Mouse (Mus musculus): Measurements from ENCODE around the gene Tia1. TPM values are rescaled to one million over a fixed set of nuclear protein-coding genes. Genes with fewer than 3 reads are reported as not detected.

The Tia1 gene
- polyA plus RNA-seq, 1 experiment, result 204 TPM

DNA sequence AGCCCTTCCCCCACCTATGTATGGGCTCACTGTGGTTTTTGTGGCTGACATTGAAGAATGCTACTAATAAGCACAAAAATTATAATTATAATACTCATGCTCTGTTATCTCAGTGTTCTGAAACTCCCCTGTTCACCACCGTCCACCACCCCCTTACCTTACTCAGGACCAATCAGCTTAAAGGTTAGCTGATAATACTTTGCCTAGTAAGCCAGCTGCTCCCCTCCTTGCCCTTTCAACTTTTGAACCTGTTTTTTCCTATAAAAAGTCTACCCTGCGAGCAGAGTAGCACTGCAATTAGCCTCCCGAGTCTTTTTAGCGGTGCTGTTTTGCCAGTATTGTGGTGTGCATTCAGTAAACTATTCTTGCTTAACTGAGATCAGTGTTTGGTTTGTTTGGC, 19.3 kb upstream of the Tia1 start:
- DNase-seq (ENCODE audit: extremely low spot score in 1 of 2, low spot score in 1 of 2), result no peak

DNA sequence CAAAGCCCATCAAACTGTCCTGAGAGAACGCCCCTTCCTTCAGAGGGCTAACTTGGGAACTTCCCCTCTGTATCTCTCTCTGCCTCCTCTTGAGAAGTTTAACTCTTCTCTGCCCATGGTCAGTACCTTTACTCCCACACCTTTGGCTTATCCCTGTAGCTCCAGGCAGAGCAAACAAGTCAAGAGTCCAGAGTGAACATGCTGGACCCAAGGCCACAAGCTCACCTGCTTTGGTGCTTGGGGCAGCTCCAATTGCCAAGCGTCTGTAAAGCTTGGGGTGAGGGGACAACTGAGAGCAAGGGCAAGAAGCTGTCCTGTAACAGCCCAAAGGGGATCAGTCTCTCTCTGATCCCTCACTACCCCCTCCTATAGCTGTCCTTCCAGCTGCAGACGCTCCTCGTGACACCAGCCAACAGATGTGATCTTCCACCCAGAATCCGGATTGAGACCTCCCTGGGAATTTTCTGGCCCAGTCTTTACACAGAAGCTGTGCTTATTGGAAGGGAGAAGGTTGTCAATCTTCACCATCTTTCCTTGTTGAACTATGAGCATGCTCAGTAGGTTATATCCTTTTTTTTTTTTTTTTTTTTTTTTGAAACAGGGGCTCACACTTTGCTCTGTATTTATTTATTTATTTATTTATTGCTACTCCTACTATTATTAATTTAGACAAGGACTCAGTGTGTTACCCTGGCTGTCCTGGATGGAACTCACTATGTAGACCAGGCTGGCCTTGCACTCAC, 18.5 kb upstream of the Tia1 start:
- no peak for DNase-seq (ENCODE audit: extremely low spot score in 1 of 2, low spot score in 1 of 2)

DNA sequence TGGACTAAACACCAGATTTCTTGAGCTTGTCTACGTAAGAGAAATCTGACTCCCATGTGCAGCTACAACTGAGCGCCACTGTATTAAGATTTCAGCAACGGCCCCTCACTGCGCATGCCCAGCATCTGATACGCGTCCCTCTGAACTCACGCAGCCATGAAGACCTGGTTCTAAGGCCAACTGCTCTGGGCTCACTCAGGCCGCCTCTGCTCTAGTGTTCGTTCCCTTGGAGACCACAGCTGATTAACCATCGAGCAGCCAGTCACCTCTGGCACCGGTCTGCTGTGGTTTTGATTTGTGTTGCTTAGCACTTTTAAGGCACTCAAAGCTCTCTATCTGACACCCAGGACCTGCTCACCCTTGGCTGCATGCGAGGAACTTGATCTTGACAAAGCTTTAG, 16.7 kb upstream of the Tia1 start:
- DNase-seq (ENCODE audit: extremely low spot score in 1 of 2, low spot score in 1 of 2), result no peak

DNA sequence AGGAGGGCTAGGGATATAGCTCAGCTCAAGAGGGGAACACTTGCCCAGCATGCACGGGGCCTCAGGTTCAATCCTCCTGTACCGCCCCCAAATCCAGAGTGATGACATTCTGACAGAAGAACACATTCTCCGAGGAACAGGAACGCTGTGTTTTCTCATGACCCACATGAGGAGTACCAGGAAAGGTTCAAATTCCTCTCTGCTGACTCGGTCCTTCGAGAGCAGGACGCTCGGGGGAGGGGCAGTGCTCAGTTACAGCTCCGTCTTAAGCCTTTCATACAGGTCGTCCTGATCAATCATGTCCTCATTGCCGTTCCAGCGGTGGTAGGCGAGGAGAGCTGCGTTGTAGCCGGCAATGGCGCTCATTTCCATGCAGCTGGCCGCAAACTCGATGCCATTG, 15.6 kb upstream of the Tia1 start:
- DNase-seq (ENCODE audit: extremely low spot score in 1 of 2, low spot score in 1 of 2), result no peak

DNA sequence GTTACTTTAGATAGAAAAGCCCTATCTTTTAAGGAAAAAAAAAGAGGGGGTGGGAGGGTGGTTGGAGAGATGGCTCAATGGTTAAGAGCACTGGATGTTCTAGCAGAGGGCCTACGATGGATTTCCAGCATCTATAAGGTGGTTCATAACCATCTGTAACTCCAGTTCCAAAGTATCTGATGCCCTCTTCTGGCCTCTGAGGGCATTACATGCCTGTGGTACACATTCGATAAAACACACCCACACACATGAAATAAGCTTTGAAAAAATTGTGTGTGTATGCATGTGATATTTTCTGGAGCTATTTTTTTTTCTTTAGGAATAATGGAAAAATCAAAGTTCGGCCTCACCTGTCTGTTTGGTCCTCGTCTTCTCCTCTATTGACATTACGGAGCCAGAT, 12.7 kb upstream of the Tia1 start:
- no peak for DNase-seq (ENCODE audit: extremely low spot score in 1 of 2, low spot score in 1 of 2)

DNA sequence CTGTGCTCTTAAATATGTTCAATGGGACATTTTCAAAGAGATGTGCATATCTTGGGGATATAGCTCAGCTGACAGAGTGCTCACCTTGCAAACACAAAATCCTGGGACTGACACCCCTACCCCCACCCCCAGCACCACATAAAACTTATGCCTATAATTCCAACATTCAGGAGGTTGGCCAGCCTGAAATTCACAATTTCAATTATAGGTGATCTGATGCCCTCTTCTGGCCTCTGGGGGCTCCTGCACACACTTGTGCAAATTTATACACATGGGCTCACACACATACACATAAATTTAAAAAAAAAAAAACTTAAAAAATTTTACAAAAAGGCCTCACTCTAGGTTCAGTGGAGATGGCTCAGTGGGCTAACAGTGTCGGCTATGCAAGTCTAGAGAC, 10.8 kb upstream of the Tia1 start:
- no peak for DNase-seq (ENCODE audit: extremely low spot score in 1 of 2, low spot score in 1 of 2)

DNA sequence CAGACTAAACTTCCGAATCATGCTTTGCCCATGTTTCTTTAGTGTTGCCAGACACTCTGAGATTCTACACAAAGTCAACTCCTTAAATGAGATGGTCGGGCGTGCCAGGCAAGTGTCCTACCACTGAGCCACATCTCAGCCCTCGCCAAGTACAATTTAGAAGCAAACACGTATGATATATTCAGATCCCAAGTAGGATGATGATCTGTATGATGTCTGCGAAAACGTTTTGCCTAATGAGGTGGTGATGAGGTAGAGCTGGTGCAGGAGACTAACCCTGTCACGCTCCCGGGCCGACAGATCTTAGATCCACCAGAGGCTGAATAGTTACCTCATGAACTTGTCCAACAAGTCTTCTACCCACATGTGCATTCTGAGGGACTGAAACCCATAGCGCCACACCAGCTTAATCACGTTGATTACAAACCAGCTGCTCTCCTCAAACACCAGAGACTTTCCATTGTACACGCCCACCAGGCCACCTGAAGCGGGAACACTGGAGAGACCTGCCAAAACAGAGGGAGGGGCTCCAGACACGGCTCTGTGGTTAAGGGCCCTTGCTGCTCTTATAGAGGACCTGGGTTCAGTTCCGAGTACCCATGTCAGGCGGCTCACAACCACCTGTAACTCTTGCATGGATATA, 9.8 kb upstream of the Tia1 start:
- DNase-seq (ENCODE audit: extremely low spot score in 1 of 2, low spot score in 1 of 2), result no peak

DNA sequence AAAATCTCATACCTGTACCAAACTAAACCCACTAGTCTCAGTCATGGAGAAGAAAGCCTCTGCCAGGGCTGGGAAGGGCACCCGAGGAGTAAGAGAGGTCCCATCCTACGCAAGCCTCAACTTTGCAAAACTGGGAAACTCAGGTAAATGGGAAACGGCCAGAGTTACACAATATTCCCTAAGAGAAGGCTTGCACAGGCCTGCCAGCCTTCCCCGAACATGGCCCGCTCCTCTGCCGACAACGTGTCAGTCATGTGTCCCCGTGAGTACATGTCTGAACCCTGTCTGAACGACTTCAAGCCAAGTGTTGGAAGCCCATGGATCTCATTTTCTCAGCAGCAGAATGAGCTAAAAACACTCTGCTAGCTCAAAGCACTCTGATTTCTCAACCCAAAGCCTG, 9.0 kb upstream of the Tia1 start:
- no peak for DNase-seq (ENCODE audit: extremely low spot score in 1 of 2, low spot score in 1 of 2)

DNA sequence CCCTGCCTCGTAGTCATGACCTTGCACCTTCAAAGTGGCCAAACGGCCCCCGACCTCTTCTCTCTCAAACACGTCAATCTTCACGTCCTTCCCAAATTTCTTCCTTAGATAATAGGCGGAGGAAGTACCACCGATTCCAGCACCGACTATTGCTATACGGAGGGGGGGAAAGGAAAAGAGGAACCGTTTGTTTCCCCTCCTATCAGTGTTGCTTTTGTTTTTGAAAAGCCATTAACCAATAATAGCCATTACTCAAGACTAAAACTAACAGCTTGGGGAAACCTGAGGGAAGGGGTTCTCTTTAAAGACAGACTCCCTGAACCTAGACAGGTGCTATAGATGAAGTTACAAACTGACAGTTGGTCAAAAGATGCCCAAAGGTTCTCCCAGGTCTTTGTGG, 8.1 kb upstream of the Tia1 start:
- no peak for DNase-seq (ENCODE audit: extremely low spot score in 1 of 2, low spot score in 1 of 2)

DNA sequence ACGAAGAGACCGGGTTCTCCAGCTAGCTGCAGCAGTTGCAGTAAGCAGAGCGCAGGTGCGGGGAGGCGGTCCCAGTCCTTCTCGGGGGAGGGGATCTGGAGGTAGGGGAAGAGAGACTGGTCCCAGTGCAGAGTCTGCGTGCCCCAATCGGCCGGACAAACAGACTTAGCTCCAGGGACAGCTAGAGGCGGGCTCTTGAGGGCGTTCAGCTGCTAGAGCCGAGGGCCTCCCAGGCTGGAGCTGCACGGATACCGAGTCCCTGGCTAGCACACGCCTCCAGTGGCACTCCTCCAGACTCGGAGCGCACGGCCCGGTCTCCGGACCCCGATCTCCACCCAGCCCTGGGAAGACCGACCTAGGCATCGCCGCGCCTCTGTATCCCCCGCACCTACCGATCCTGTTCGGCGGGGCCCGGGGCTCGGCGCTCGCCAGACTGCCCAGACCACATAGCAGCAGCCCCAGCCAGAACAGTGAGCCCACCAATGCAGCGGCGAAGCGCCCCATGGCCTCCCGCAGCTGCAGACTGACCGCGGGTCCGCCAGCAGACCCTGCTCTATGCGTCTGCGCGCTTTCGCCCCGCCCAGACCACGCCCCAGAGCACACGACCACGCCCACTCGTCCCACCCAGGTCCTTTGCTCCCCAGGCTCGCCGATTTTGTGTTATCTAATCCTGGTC, 7.3 kb upstream of the Tia1 start, which contains the start of gene Pcyox1:
TSS of gene Pcyox1 (minus strand) at position 574 of the 676 bp plus-strand sequence.
- DNase-seq (ENCODE audit: extremely low spot score in 1 of 2, low spot score in 1 of 2), result peak; percentile 73 to 85

DNA sequence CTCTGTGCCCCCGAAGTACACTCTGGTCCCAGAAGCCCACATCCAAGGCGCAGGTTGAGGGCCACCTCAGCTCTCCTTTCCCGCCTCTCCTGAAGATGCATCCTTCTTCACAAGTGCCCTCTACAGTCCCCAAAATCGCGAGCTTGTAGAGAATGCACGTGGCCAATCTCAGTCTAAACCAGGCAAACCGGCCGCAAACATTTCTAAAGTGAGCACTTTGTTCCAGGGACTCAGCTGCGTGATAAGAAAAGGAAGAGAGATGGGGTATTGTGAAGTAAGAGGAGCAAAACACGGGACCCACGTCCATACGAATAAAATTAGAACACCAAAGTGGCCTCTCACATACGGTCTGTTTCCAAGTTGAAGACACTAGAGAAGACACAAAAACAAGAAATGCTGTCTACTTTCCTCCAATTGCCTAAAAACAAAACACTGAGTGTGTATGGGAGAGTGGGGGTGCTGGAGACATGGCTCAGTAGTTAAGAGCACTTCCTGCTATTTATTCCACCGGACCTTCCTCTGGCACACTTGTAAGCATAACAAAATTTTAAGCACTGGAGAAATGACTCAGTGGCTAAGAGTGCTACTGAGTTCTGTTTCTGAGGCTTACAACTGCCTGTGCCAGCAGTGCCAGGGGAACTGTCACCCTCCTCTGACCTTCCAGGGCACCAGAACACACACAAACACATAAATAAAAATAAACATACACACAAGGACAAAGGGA, 6.6 kb upstream of the Tia1 start:
- no peak for DNase-seq (ENCODE audit: extremely low spot score in 1 of 2, low spot score in 1 of 2)

DNA sequence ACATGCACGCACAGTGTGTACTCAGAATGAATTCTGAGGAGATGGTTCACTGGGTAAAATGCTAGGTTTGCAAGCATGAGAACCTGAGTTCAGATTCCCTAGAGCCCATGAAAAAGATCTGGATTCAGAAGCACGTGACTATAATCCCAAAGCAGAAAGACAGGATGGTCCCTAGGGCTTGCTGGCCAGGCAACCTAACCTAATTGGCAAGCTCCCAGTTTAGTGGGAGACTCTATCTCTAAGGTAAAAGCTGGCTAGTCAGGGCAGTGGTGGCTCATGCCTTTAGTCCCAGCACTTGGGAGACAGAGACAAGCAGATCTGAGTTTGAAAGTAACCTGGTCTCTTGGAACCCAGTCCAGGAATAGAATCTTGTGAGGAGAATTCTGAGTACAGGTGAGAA, 5.0 kb upstream of the Tia1 start:
- DNase-seq (ENCODE audit: extremely low spot score in 1 of 2, low spot score in 1 of 2), result no peak

DNA sequence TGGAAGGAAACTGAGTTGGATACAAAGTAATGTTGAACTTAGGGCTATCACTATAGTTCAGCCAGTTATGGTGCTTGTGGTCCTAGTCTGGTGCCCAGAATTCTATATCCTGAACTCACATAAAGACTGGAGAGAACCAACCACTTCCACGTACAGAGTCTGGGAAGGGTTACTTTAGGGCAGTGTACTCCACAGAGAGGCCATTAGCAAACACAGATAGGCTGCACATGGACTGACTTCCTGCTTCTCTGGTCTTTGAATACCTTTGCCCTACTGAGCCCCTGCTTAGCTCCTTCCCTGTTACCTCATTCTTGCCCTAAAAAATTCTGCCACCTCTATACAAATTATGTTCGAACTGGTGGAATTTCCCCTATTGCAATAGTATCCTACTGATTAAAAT, 4.0 kb upstream of the Tia1 start:
- no peak for DNase-seq (ENCODE audit: extremely low spot score in 1 of 2, low spot score in 1 of 2)

DNA sequence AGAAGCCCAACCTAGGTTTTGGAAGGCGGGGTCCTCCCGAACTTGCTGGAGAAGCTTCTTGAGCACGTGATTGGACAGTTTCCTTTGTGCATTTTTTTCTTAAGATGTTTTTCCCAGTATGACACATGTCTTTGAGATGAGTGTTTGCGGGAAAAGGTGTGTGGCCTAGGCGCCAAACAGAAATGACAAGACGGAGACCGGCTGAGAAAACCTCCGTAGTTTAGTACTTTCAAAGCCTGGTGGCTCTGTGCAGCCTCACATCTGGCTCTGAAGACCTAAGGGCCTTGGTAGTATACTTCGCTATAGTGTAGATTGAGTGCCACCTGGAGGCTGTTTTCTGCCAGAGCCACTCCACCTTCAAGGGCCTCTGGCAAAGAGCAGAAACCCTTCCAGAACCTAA, 3.0 kb upstream of the Tia1 start:
- DNase-seq (ENCODE audit: extremely low spot score in 1 of 2, low spot score in 1 of 2), result peak; percentile 40 to 77

DNA sequence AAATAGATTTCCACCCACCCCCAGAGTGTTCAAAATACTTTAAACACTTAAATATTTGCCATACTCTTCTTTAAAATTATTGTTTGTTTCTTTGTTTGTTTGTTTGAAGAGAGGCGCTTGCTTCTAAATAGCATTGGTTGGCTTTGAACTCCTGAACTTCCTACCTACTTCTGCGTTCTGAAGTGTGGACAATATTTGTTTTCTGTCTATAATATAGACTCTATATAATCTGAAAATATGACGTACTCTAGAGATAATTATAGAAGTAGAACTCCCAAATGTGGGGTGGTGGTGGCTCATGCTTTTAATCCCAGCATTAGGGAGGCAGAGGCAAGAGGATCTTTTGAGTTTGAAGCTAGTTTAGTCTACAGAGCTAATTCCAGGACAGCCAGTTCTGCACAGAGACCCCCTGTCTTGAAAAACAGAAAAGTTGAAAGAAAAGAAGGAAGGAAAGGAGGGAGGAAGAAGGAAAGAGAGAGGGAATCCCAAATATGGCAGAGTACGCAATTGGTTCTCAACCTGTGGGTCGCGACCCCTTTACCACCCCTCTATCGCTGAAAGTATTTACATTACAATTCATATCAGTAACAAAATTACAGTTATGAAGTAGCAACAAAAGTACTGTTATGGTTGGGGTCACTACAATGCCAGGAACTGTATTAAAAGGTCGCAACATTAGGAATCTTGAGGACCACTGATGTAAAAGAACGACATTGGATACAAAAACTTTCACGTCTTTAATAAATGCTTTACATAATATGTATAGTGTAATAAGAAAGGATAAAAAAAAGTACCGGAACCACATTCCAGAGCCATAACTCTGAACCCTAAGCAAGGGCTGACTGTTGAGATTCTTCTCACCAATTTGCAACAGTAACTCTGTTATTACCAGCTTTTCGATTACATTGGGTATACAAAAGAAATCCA, 1.1 kb upstream of the Tia1 start:
- peak in 1 of 2 experiments; percentile 20 for DNase-seq (ENCODE audit: extremely low spot score in 1 of 2, low spot score in 1 of 2)

DNA sequence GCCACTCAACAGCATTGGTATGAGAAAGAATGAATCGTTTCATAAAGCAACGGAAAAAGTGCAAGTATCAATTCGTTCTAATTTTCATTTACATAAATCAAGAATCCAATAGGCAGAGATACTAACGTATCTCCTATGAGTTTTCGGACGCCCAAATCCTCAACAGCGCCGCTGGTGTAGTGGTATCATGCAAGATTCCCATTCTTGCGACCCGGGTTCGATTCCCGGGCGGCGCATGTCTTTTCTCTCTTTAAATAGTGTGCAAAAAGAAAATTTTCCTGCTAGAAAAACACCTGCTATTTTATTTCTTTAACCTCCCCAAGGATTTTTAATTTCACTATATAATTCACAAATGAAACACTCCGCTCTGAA, 305 bp upstream of the Tia1 start:
- DNase-seq (ENCODE audit: extremely low spot score in 1 of 2, low spot score in 1 of 2), result peak; percentile 84 to 98

DNA sequence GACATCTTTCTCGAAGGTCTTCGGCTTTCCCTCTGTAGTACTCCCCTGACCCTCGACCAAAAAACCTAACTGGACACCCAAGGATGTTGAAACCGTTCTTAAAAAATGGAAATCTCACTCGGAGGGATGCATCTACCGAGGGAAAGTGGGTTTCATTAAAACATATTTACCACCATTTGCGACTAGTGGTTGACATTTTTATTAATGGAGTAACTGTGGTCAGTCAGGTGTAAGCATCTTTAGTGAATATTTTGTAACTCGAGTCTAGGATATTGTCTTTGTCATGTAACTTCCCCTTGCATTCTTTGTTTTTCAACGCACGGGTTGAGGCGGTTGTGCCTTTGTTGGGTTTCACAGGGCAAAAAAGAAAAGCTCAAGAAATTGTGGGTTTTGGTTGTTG, 977 bp downstream of the Tia1 start:
- no peak for DNase-seq (ENCODE audit: extremely low spot score in 1 of 2, low spot score in 1 of 2)

DNA sequence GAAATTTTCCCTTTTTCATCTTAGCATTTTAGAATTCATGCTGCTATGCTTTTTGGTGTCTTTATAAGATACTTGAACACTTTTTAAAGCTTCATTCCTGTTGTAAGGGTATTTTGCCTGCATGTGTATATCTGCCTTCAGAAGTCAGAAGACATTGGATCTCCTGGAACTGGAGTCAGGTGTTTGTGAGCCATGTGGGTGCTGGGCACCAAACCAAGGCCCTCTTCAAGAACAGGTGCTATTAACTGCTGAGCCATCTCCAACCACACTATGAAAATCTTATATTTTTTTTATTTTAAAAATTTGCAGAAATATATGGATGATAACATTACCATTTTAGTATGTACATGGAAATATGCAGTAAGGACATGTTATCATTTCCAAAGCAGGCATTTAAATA, 2.3 kb downstream of the Tia1 start:
- DNase-seq (ENCODE audit: extremely low spot score in 1 of 2, low spot score in 1 of 2), result no peak

DNA sequence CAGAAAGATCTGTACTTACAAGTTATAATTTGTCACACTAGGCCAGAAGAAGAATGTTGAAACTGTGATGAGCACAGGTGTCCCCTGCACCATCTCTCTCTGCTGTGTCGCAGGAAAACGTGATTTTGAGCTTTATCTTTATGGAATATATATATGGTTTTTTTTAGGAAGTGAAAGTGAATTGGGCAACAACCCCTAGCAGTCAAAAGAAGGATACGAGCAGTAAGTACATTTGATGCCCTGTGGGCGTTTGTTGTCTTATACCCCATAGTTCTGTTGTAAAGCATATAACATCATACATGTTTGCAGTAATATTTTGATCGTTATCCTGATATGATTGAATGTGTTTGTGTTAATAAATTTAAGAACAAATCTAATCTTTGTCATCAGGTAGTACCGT, 14.7 kb downstream of the Tia1 start:
- DNase-seq (ENCODE audit: extremely low spot score in 1 of 2, low spot score in 1 of 2), result no peak

DNA sequence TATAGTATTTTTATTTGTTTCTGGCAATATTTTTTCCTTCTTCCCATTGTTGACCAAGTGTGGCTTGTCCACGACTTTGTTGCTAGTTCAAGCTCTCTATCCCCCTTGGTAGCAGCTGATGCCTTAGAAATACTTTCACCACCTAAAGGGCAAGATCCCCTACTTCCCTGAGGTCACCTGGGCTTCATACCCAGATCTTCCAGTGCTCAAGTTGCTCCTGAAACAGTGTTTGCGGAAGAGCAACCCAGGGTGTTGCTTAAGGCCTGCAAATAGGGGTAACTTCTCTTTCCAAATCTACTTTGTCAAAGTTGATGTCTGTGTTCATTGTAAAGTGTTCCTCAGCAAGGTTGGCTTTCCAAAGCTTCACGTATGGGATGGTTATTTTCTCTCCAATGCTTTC, 15.2 kb downstream of the Tia1 start:
- no peak for DNase-seq (ENCODE audit: extremely low spot score in 1 of 2, low spot score in 1 of 2)

Measured in frontal cortex, adult 2 months (tissue).